Mouse (Mus musculus) frontal cortex, adult (tissue): Measurements from ENCODE around the gene Olfr1121.
A peak's percentile ranks its signal among the peaks of the same experiment; 100 is the strongest.
"Not testable (repeated sequence)": the region's sequence is repeated elsewhere in the genome, so short reads cannot be mapped to it uniquely, and the experiment has no call there.

Source experiments
- ATAC-seq: cut with Nextera tagmentation; 2 replicates; pipeline ENCODE4 v1.9.2; 2017; ENCODE audit warnings: mild to moderate bottlenecking, moderate library complexity, mixed read lengths; ENCODE audit not compliant: low TSS enrichment

Olfr1121 gene

GRCm38 (mm10) chr2:87369595-87369994, at the start of gene Olfr1121:
Olfr1121 (plus strand) TSS chr2:87369895.
- no peak for ATAC-seq

GRCm38 (mm10) chr2:87354515-87354914, 15.2 kb upstream of the Olfr1121 start, which contains the start of gene Olfr1120:
Olfr1120 (plus strand) TSS chr2:87354815.
- ATAC-seq: no peak

GRCm38 (mm10) chr2:87360121-87360520, 9.6 kb upstream of the Olfr1121 start:
- ATAC-seq: not testable (repeated sequence)

GRCm38 (mm10) chr2:87371726-87372125, 2.0 kb downstream of the Olfr1121 start:
- ATAC-seq: no peak

- no peak for ATAC-seq
These were observed 14.2 kb downstream of the Olfr1121 start for GRCm38 (mm10) chr2:87383935-87384334.

GRCm38 (mm10) chr2:87385549-87385948, 15.9 kb downstream of the Olfr1121 start, which contains the start of gene Olfr1122:
Olfr1122 (plus strand) TSS chr2:87385849.
- ATAC-seq: no peak

GRCm38 (mm10) chr2:87393605-87394004, 23.9 kb downstream of the Olfr1121 start:
- ATAC-seq: peak; percentile 97

GRCm38 (mm10) chr2:87394686-87395085, 25.0 kb downstream of the Olfr1121 start:
- peak; percentile 86 for ATAC-seq

- no peak for ATAC-seq
These were observed 46.6 kb downstream of the Olfr1121 start, which contains the start of gene Olfr1123 for GRCm38 (mm10) chr2:87416335-87416734. Olfr1123 (plus strand) TSS chr2:87416635.
